Mouse (Mus musculus): Measurements from ENCODE around the gene Ralb.

Ralb gene

GRCm38 (mm10) chr1:119450651-119451345, 53.8 kb downstream of the Ralb start:
- DNase-seq (ENCODE audit: low read depth, low spot score), result no peak

- no peak for DNase-seq (ENCODE audit: low read depth, low spot score)
Measured at GRCm38 (mm10) chr1:119446753-119447283, 57.8 kb downstream of the Ralb start.

- DNase-seq (ENCODE audit: low read depth, low spot score), result no peak
Measured at GRCm38 (mm10) chr1:119443591-119444350, 60.8 kb downstream of the Ralb start.

GRCm38 (mm10) chr1:119442901-119443300, 61.7 kb downstream of the Ralb start:
- DNase-seq (ENCODE audit: low read depth, low spot score), result no peak

- DNase-seq (ENCODE audit: low read depth, low spot score), result no peak
Measured at GRCm38 (mm10) chr1:119438105-119438637, 66.4 kb downstream of the Ralb start.

- DNase-seq (ENCODE audit: low read depth, low spot score), result no peak
Measured at GRCm38 (mm10) chr1:119437401-119437800, 67.2 kb downstream of the Ralb start.

- DNase-seq (ENCODE audit: low read depth, low spot score), result no peak
Measured at GRCm38 (mm10) chr1:119424141-119424860, 80.3 kb downstream of the Ralb start.

- DNase-seq (ENCODE audit: low read depth, low spot score), result no peak
Measured at GRCm38 (mm10) chr1:119423510-119423909, 81.1 kb downstream of the Ralb start.

GRCm38 (mm10) chr1:119422460-119423015, 82.1 kb downstream of the Ralb start:
- DNase-seq (ENCODE audit: low read depth, low spot score), result no peak

GRCm38 (mm10) chr1:119421576-119422421, 82.8 kb downstream of the Ralb start, which contains the start of gene Inhbb:
Inhbb (minus strand) TSS chr1:119422248.
- DNase-seq (ENCODE audit: low read depth, low spot score), result no peak

- DNase-seq (ENCODE audit: low read depth, low spot score), result no peak
Measured at GRCm38 (mm10) chr1:119420984-119421575, 83.5 kb downstream of the Ralb start.
